Mouse (Mus musculus): ENCODE results near the gene Utp11.

DNA sequence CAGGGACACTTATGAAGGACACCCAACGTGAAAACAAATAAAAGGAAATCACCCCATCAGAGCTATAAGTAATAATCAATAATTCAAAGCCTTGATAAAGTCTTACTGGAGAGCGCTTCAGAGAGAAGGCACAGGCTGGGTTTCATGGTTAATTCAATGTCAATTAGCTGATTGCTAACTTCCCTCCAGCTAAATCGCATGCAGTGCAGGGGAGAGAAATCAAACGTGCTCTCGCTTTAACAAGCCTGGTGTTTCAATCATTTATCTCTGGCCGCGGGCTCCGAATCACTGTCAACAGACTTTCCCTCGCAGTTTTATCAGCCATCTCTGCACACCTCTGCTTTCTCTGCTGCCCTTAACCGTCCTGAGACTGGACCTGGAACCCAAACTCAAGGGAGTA lies 60.5 kb downstream of the Utp11 start:
- TF ChIP-seq CTCF (IDR thresholded peaks at IDR 0.05; ENCODE audit: low read depth) (no peak), EP300 (optimal IDR thresholded peaks at IDR 0.05) (no peak)
